Mouse (Mus musculus): Measurements from ENCODE around the gene Csf2rb2. TPM values are rescaled to one million over a fixed set of nuclear protein-coding genes. Genes with fewer than 3 reads are reported as not detected.
"Not testable (repeated sequence)": the region's sequence is repeated elsewhere in the genome, so short reads cannot be mapped to it uniquely, and the experiment has no call there.

The Csf2rb2 gene
- polyA plus RNA-seq (2012; rRNA removed), result 0.29 and 0.32 TPM in 2 replicates

DNA sequence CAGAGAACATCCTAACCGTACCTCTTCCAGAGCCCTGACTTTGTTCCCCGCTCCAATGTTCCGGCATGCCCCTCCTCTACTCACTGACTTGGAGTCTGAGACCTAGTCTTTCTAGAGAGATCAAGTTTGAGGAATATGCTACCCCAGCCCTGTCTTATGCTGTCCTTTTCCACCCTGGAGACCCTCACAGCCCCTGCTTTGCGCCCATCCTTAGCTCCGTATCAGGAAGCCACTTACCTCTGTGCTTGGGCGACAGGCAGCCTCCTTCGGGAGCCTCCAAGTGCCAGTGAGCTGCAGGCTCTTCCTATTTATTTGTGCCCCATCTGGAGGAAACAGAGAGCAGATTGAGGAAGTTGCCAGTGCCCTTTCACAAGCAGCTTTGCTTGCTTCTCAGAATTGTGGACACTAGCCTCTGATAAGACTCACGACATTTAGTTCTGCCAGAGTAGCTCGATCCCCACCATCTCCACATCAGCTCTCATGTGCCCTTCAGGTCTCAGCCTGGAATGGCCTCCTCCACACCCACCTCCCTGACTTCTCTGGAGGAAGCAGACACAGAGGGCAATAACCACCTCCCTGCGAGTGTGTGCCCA lies at the start of gene Csf2rb2:
TSS of gene Csf2rb2 (minus strand) at position 381 of the 593 bp plus-strand sequence.
- DNase-seq (ENCODE audit: low read depth), result no peak
- no peak for TF ChIP-seq CTCF (IDR thresholded peaks at IDR 0.05; ENCODE audit: borderline replicate concordance, extremely low read depth, insufficient read depth, insufficient read length)
- no peak for TF ChIP-seq POLR2A (IDR thresholded peaks at IDR 0.05; ENCODE audit: borderline replicate concordance, extremely low read depth, insufficient read depth, insufficient read length, poor library complexity, severe bottlenecking)

DNA sequence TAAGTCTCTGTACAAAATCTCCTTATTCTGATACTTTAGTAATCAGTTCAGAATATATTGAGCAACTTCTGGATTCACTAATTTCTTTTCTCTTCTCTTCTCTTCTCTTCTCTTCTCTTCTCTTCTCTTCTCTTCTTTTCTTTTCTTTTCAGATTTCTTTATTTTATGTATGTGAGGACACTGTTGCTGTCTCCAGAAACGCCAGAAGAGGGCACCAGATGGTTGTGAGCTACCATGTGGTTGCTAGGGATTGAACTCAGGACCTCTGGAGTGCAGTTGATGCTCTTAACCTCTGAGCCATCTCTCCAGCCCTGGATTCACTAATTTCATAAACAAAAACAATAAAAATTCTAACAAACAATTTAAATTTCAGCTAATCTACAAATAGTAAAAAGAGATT lies 49.4 kb upstream of the Csf2rb2 start:
- TF ChIP-seq POLR2A (IDR thresholded peaks at IDR 0.05; ENCODE audit: borderline replicate concordance, extremely low read depth, insufficient read depth, insufficient read length, poor library complexity, severe bottlenecking) (no peak), CTCF (IDR thresholded peaks at IDR 0.05; ENCODE audit: borderline replicate concordance, extremely low read depth, insufficient read depth, insufficient read length) (peak; percentile 50; the same call in 1 of the 2 replicates)
- DNase-seq (ENCODE audit: low read depth), result peak; percentile 40

DNA sequence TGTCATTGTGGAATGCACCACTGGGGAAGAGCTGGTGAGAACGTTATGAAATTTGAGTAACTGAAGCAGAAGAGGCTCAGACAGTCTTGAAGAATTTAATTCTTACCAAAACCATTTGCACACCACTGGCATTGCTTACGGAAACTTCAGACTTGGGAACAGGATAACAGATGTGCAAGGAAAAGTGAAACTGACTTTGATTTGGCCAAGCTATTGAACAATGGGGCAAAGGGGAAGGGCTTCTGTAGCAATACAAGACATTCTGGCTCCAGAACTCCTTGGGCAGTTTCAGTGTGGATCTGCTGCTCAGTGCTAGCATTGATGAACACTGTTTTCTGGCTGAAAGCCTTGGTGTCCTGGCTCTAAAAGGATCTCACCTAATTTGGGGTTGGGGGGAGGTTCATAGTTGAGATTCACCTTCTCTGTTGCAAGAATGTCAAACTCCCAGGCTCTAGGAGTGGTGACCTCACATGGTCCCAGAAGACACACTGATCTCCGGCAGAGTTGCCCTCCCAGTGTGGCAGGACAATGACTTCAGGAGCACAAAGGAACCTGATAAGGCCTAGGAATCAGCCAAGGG lies 46.2 kb upstream of the Csf2rb2 start:
- no peak for TF ChIP-seq CTCF (IDR thresholded peaks at IDR 0.05; ENCODE audit: borderline replicate concordance, extremely low read depth, insufficient read depth, insufficient read length)

DNA sequence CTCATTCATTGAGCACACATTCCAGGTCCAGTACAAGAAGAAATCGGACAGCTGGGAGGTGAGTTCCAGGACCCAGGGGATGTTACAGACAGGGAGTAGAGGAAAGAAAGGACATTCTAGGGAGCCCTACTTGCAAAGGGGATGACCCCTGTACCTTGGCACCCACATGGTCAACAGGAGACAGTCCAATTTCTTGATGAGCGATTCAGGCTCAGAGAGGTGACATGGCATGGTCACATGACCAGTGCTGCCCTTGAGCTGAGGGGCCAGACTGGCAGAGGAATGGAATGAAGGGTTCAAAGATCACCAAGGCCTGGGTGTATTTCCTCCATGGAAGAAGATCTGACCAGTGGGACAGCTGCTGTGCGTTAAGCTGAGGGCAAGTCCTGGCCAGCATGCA lies 39.0 kb upstream of the Csf2rb2 start:
- TF ChIP-seq CTCF (IDR thresholded peaks at IDR 0.05; ENCODE audit: borderline replicate concordance, extremely low read depth, insufficient read depth, insufficient read length), result no peak
- TF ChIP-seq POLR2A (IDR thresholded peaks at IDR 0.05; ENCODE audit: borderline replicate concordance, extremely low read depth, insufficient read depth, insufficient read length, poor library complexity, severe bottlenecking), result no peak
- no peak for DNase-seq (ENCODE audit: low read depth)

More for the DNA sequence above, 46.2 kb upstream of the Csf2rb2 start:
- DNase-seq (ENCODE audit: low read depth), result no peak

DNA sequence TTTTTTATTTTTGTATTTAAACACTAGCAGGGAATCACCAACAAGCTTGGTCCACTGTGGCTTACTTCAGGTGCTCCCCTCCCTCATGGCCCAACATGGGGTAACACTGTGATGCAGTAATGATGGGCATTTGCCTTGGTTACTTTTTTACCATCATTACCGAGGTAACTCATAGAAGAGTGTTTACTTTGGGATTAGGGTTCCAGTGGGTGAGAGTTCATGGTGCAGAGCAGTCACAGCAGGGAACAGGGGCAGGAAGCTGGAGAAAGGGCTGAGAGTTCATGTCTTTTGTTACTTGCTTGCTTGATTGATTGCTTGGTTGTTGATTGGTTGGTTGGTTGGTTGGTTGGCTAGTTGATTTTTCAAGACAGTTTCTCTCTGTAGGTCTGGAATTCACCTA lies 38.2 kb upstream of the Csf2rb2 start:
- TF ChIP-seq CTCF (IDR thresholded peaks at IDR 0.05; ENCODE audit: borderline replicate concordance, extremely low read depth, insufficient read depth, insufficient read length), result no peak
- no peak for TF ChIP-seq POLR2A (IDR thresholded peaks at IDR 0.05; ENCODE audit: borderline replicate concordance, extremely low read depth, insufficient read depth, insufficient read length, poor library complexity, severe bottlenecking)
- DNase-seq (ENCODE audit: low read depth), result no peak

DNA sequence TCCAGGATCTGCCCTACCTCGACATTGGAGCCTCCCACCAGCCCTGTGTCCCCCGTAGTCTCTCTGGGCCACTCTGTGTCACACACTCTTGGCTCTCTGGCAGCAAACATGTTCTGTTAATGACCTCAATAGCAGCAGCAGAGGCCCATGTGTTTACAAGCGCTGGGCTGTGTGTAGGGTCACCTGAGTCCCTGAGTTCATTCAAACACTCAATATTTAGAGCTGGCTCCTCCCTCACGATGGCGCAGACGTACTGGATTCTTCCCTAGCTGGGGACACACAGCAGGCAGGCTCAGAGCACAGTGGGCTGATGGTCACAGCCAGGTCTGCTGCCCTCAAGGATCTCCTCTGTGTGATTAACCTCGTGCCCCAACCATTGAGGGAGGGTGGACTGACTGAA lies 35.4 kb upstream of the Csf2rb2 start:
- DNase-seq (ENCODE audit: low read depth), result not testable (repeated sequence)

DNA sequence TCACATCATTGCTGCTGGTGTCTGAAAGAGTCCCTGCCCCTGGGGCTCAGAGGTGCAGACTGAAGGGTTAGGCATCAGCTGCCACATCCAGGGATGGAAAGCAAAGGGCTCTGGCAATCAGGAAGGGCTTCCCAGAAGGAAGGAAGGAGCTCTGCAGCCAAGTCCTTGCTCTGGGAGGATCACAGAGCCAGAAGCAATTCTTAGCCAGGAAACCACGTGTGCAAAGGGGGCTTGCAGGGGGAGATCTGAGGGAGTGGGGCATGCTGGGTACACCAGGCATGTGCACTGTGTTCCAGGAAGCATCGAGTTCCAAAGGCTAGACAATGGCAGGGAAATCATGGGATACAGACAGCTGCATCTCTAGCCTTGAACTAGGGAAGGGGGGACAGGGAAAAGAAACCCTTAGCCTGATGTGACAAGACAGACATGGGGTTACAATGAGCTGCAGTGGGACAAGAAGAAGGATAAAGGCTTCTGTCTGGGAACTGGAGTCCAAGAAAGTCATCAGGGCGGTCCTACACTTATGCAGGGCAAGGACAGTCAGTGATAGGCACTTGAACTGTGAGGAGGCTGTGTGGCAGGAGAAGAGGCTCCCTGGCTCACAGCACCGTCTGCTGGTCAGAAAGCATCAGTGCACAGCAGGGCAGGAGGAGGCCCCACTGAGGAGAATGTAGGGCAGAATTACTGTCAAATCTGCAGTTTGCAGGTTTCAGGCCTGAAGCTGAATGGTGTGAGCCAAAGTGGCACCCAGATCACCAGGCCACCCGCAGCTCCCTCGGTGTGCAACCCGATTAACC lies 34.3 kb upstream of the Csf2rb2 start:
- TF ChIP-seq CTCF (IDR thresholded peaks at IDR 0.05; ENCODE audit: borderline replicate concordance, extremely low read depth, insufficient read depth, insufficient read length), result peak; percentile 80
- DNase-seq (ENCODE audit: low read depth), result peak; percentile 40

DNA sequence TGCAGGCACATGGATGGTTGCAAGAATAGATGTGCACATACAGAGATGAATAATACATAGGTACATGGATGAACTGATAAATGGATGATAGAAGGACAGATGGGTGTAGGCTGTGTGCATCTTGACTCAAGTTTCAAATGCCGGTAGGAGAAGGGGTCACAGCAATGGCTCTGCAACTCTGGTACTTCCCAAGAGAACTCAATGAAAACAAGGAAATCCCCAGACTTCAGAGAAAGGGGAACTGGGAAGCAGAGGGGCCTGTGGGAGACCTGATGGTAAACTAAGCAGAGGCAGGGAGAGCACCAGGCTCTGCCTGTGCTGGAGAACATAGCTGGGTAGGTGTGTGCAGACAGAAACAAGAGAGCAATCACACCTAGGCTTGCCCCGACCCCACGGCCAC lies 28.9 kb upstream of the Csf2rb2 start:
- DNase-seq (ENCODE audit: low read depth), result no peak
- TF ChIP-seq CTCF (IDR thresholded peaks at IDR 0.05; ENCODE audit: borderline replicate concordance, extremely low read depth, insufficient read depth, insufficient read length), result no peak
- TF ChIP-seq POLR2A (IDR thresholded peaks at IDR 0.05; ENCODE audit: borderline replicate concordance, extremely low read depth, insufficient read depth, insufficient read length, poor library complexity, severe bottlenecking), result no peak

DNA sequence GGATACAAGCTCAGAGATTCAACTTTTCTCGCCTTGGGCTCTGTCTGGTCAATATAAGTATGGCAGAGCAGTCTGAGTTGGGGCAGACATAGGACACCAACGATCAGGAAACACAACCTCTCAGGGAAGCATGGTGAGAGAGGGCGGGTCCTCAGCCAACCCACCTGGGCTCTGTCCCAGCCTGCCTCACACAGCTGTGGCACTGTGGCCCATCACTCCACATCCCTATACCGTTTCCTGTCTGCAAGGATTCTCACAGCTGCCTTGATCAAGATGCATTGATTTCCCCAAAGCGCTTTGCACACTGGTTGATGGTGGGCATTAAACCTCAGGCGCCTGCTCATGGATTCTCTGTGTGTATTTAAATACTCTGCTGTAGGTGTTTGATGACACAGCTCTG lies 27.5 kb upstream of the Csf2rb2 start:
- no peak for TF ChIP-seq CTCF (IDR thresholded peaks at IDR 0.05; ENCODE audit: borderline replicate concordance, extremely low read depth, insufficient read depth, insufficient read length)
- TF ChIP-seq POLR2A (IDR thresholded peaks at IDR 0.05; ENCODE audit: borderline replicate concordance, extremely low read depth, insufficient read depth, insufficient read length, poor library complexity, severe bottlenecking), result no peak
- no peak for DNase-seq (ENCODE audit: low read depth)

DNA sequence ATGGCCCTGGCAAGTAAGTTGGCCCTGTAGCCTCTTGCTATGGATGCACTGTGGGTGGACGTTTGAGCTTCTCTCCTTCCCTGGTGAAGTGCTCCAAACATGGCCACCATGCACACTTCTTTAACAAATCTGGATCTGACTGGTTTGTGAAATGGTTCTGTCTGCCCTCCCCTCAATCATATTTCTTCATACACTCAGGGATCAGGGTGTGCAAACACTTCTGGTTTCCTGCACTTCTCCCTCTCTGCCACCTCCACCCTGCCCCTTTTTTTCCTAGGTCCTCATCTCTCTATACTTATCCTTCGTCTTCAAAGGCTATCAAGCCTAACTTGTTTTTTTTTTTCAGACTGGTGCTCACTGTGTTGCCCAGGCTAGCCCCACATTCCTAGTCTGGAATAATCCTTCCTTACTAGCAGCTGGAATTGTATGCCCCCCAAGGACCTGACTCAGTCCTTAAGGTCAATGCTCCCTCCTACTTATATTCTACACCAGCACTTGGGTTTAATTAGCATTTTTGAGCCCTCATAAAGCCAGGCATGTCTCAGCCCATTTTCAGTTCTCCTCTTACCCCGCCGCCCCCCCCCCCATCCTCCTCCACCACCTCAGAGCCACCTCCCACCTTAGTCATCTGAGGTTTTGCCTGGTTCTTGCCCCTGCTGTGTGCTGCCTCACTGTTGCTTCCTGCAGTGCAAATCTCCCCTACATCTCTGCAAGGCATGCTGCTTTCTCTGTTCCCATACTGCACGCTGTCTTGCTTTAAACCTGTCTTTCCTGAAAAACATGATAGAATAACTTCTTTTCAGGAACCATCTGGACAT lies 26.2 kb upstream of the Csf2rb2 start:
- DNase-seq (ENCODE audit: low read depth), result no peak
- TF ChIP-seq POLR2A (IDR thresholded peaks at IDR 0.05; ENCODE audit: borderline replicate concordance, extremely low read depth, insufficient read depth, insufficient read length, poor library complexity, severe bottlenecking) (no peak), CTCF (IDR thresholded peaks at IDR 0.05; ENCODE audit: borderline replicate concordance, extremely low read depth, insufficient read depth, insufficient read length) (no peak)

DNA sequence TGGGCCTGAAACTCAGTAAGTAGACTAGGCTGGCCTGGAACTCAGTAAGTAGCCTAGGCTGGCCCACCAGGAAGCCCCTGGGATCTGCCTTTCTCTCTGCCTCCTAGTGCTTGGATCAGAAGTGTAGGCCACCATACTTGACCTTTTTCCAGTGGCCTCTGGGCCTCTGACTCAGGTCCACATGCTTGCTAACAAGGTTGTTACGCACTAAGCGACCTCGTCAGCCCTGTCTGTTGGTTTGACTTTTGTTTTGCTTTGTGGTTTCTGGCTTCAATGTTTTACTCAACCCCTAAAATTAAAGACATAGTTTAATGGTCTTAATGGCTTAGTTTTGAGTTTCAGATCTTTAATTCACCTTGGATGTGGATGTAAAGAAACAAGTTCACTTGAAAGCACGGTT lies 25.2 kb upstream of the Csf2rb2 start:
- TF ChIP-seq POLR2A (IDR thresholded peaks at IDR 0.05; ENCODE audit: borderline replicate concordance, extremely low read depth, insufficient read depth, insufficient read length, poor library complexity, severe bottlenecking) (no peak), CTCF (IDR thresholded peaks at IDR 0.05; ENCODE audit: borderline replicate concordance, extremely low read depth, insufficient read depth, insufficient read length) (no peak)
- no peak for DNase-seq (ENCODE audit: low read depth)

DNA sequence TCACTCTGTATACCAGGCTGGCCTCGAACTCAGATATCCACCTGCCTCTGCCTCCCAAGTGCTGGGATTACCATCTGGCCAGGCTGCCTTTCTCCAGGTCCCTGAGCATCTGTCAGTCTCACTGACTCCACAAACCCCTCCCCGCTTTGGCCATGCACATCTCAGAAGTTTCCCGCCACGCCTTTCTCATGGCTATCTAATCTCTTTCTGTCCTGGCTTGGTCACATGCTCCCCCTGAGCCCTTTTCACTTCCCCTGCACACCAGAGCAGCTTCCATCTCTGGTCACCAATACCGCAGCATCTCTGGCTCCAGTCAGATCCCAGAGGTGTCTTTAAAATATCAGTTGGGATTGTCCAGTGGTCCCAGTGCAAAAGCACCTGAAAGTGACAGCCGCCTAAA lies 24.5 kb upstream of the Csf2rb2 start:
- not testable (repeated sequence) for DNase-seq (ENCODE audit: low read depth)
